Mouse (Mus musculus) kidney, postnatal 25 days (tissue): Measurements from ENCODE around the gene Actl7b.

Experiments used
- DNase-seq, 2 experiments: peaks; one replicate each; pipeline ENCODE4 v3.0.0; 2021; ENCODE audit warnings: mixed read lengths in 2 of 2

Actl7b gene

GRCm38 (mm10) chr4:56741041-56741493 lies at the start of gene Actl7b:
Actl7b (minus strand) TSS chr4:56741443.
- no peak for DNase-seq

GRCm38 (mm10) chr4:56771065-56771464 lies 29.8 kb upstream of the Actl7b start:
- no peak for DNase-seq

GRCm38 (mm10) chr4:56768913-56769312 lies 27.7 kb upstream of the Actl7b start:
- no peak for DNase-seq

GRCm38 (mm10) chr4:56767861-56768284 lies 26.6 kb upstream of the Actl7b start:
- DNase-seq = no peak

- DNase-seq = no peak
Measured at GRCm38 (mm10) chr4:56757693-56758092, 16.4 kb upstream of the Actl7b start.

GRCm38 (mm10) chr4:56756966-56757600 lies 15.8 kb upstream of the Actl7b start:
- no peak for DNase-seq

- no peak for DNase-seq
Measured at GRCm38 (mm10) chr4:56756021-56756420, 14.8 kb upstream of the Actl7b start.

- DNase-seq = no peak
Measured at GRCm38 (mm10) chr4:56747456-56747855, 6.2 kb upstream of the Actl7b start.

- DNase-seq = no peak
Measured at GRCm38 (mm10) chr4:56746345-56746744, 5.1 kb upstream of the Actl7b start.

- DNase-seq = no peak
Measured at GRCm38 (mm10) chr4:56743363-56744195, 2.3 kb upstream of the Actl7b start, which contains the start of gene Actl7a. Actl7a (plus strand) TSS chr4:56743413.

- DNase-seq = no peak
Measured at GRCm38 (mm10) chr4:56742698-56743097, 1.5 kb upstream of the Actl7b start.

- DNase-seq = no peak
Measured at GRCm38 (mm10) chr4:56740611-56741010, 632 bp downstream of the Actl7b start.

GRCm38 (mm10) chr4:56740020-56740485 lies 1.2 kb downstream of the Actl7b start, which contains the start of gene Gm26657:
Gm26657 (plus strand) TSS chr4:56740070.
- no peak for DNase-seq

- no peak for DNase-seq
Measured at GRCm38 (mm10) chr4:56725839-56726238, 15.4 kb downstream of the Actl7b start.

GRCm38 (mm10) chr4:56723237-56723636 lies 18.0 kb downstream of the Actl7b start:
- peak; percentile 33 to 69 for DNase-seq

- DNase-seq = peak; percentile 40 to 66
Measured at GRCm38 (mm10) chr4:56722346-56722745, 18.9 kb downstream of the Actl7b start.

GRCm38 (mm10) chr4:56721469-56721868 lies 19.8 kb downstream of the Actl7b start:
- DNase-seq = peak in 1 of 2 experiments; percentile 54

- no peak for DNase-seq
Measured at GRCm38 (mm10) chr4:56720403-56720802, 20.8 kb downstream of the Actl7b start.

GRCm38 (mm10) chr4:56719456-56719855 lies 21.8 kb downstream of the Actl7b start:
- DNase-seq = no peak

GRCm38 (mm10) chr4:56718573-56719442 lies 22.4 kb downstream of the Actl7b start:
- DNase-seq = no peak

- DNase-seq = no peak
Measured at GRCm38 (mm10) chr4:56717932-56718331, 23.3 kb downstream of the Actl7b start.

GRCm38 (mm10) chr4:56716801-56717200 lies 24.4 kb downstream of the Actl7b start:
- DNase-seq = peak; percentile 36 to 69

GRCm38 (mm10) chr4:56713155-56713554 lies 28.1 kb downstream of the Actl7b start:
- no peak for DNase-seq
